Mouse (Mus musculus): Measurements from ENCODE around the gene Rasal1.

- TF ChIP-seq CTCF (IDR thresholded peaks at IDR 0.05; ENCODE audit: low read depth, low read length) = no peak
- TF ChIP-seq POLR2A (IDR thresholded peaks at IDR 0.05; ENCODE audit: insufficient read depth, low read length) = no peak
Measured at GRCm38 (mm10) chr5:120704421-120704820, 55.8 kb downstream of the Rasal1 start.

All from ES-Bruce4 (cell line).